Mouse (Mus musculus): ENCODE results near the gene Leprot.

DNA sequence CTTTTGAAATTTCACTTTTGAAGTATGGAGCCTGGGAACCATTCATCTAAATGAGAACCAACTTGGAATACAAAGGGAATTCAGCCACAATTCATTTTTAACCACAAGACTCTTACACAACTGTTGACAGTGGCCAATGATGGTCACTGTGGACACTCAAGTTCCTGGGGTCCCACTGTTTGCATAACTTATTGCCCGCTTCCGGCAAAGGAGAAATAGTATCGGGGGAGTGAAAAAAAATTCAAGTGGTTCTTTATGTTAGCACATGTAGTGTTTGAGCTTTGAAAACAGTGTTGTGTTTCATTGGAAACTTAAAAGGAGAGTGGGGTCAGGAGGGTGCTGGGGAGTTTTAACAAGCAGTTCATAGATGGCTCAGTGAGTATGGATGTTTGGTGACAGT lies 60.4 kb downstream of the Leprot start:
- TF ChIP-seq CTCF (IDR thresholded peaks at IDR 0.05) (no peak), POLR2A (IDR thresholded peaks at IDR 0.05; ENCODE audit: insufficient read depth, low read depth, low read length) (no peak), EP300 (IDR thresholded peaks at IDR 0.05; ENCODE audit: insufficient read depth, low read depth, low read length) (no peak)

Data from heart, adult 2 months (tissue).